Mouse (Mus musculus) limb, embryonic 11.5 days (tissue): ENCODE measurements around the gene Vars2. TPM values are rescaled to one million over a fixed set of nuclear protein-coding genes. Genes with fewer than 3 reads are reported as not detected.

Experiments
- ATAC-seq: fragments of 200-750 bp; cut with Nextera tagmentation; 2 replicates; pipeline ENCODE4 v1.8.0; 2017; ENCODE audit warnings: low read depth; ENCODE audit not compliant: insufficient number of reproducible peaks, low FRiP score, low TSS enrichment
- DNase-seq: peaks from one replicate; pipeline ENCODE4 v3.0.0-alpha.2; 2015; ENCODE audit warnings: low spot score
- H3K27ac ChIP-seq: fragments of 300-500 bp; sonication (generic); replicated peaks from 2 replicates; pipeline ENCODE4 v1.5.1; 2014; ENCODE audit warnings: low read depth, mild to moderate bottlenecking, low read length
- H3K27me3 ChIP-seq: fragments of 300-500 bp; sonication (generic); 2 replicates; pipeline ENCODE4 v1.6.1; 2014; ENCODE audit warnings: mild to moderate bottlenecking, low read length, mixed read lengths; ENCODE audit not compliant: control insufficient read depth, insufficient read depth
- H3K36me3 ChIP-seq: fragments of 300-500 bp; sonication (generic); 2 replicates; pipeline ENCODE4 v1.6.1; 2014; ENCODE audit warnings: mild to moderate bottlenecking, low read length, moderate library complexity, mixed read lengths; ENCODE audit not compliant: control insufficient read depth, insufficient read depth
- H3K4me1 ChIP-seq: fragments of 300-500 bp; sonication (generic); 2 replicates; pipeline ENCODE4 v1.6.1; 2014; ENCODE audit warnings: low read length, mixed read lengths; ENCODE audit not compliant: control insufficient read depth, insufficient read depth
- H3K4me2 ChIP-seq: fragments of 300-500 bp; sonication (generic); 2 replicates; pipeline ENCODE4 v1.6.1; 2014; ENCODE audit warnings: low read depth, mild to moderate bottlenecking, moderate library complexity; ENCODE audit not compliant: severe bottlenecking
- H3K4me3 ChIP-seq: fragments of 300-500 bp; sonication (generic); 2 replicates; pipeline ENCODE4 v1.5.1; 2014; ENCODE audit warnings: low read depth, low read length
- H3K9ac ChIP-seq: fragments of 300-500 bp; sonication (generic); 2 replicates; pipeline ENCODE4 v1.6.1; 2014; ENCODE audit warnings: mild to moderate bottlenecking, low read length
- H3K9me3 ChIP-seq: fragments of 300-500 bp; sonication (generic); 2 replicates; pipeline ENCODE4 v1.6.1; 2016; ENCODE audit warnings: low read length; ENCODE audit not compliant: control insufficient read depth
- WGBS: fragments of 180-500 bp; shearing (Covaris S2); extraction: QIAGEN DNeasy Blood & Tissue Kit; methylation state at CpG from one replicate; pipeline ENCODE4 v1.1.7; 2014; 5-methylcytosine and 5-hydroxymethylcytosine counted together
- polyA plus RNA-seq: library from polyadenylated mRNA; unstranded; fragments of >200 nt; fragmentation: Nextera tagmentation; extraction: Ambion mirVana; gene quantifications from 2 replicates; pipeline ENCODE4 v1.2.1, GENCODE M21; 2014

Gene Vars2
- polyA plus RNA-seq, 1 experiment from 2014 or later, result 17.6 TPM

DNA sequence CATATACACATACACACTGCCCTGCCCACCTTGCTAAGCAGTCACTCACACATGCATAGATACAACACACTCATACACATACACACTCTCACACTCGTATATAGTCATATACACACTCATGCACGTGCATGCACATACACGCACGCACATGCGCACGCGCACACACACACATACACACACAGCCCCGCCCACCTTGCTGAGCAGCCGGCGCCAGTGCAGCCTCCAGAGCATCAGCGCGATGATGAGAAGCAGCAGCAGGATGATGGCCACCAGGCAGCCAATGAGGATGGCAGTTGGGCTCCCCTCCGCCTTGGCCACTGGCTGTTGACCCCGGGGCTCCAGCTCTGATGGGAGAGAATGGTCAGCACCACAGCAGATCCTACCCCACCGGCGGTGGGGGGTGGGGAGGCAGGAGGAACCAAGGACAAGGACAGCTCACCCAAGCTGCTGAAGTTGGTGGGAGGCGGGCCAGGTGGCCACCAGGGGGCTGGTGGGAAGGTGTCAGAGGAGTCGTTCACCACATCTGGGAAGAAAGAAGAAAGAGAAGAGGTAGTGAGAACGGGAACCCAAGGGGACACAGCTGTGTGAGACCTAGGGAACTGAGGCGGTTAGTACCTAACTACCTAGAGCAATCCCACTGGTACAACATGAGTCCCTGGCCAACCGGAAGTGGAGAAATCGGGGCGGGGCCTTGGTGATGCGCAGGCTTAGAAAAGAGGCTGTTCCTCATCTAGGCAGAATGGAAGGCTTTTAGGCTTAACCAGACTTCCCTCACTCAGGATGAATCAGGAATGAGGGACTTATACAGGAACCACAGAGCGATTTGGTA, 21.2 kb upstream of the Vars2 start:
- ATAC-seq (no peak), DNase-seq (no peak)
- 82% methylated on average over 25 of the region's 25 CpGs for WGBS
- H3K9ac ChIP-seq, result no peak overlapping the region
- no peaks in the 10 kb centered on the region for H3K4me1 ChIP-seq
- H3K9me3 ChIP-seq, result no peaks in the 10 kb centered on the region
- H3K27ac ChIP-seq, result no peak overlapping the region
- H3K4me3 ChIP-seq, result no peak overlapping the region
- no peak overlapping the region for H3K4me2 ChIP-seq
- no peaks in the 10 kb centered on the region for H3K27me3 ChIP-seq
- peaks cover 9% of the 10 kb centered on the region for H3K36me3 ChIP-seq

GRCm38 (mm10) chr17:35685061-35685460, 17.7 kb upstream of the Vars2 start:
- DNase-seq (no peak), ATAC-seq (no peak)
- no peak overlapping the region for H3K9ac ChIP-seq
- no peaks in the 10 kb centered on the region for H3K4me1 ChIP-seq
- H3K27ac ChIP-seq, result no peak overlapping the region
- H3K4me3 ChIP-seq, result no peak overlapping the region
- no peaks in the 10 kb centered on the region for H3K9me3 ChIP-seq
- 68% methylated on average over 9 of the region's 9 CpGs for WGBS
- H3K36me3 ChIP-seq, result peaks cover 8% of the 10 kb centered on the region
- no peak overlapping the region for H3K4me2 ChIP-seq
- H3K27me3 ChIP-seq, result no peaks in the 10 kb centered on the region

DNA sequence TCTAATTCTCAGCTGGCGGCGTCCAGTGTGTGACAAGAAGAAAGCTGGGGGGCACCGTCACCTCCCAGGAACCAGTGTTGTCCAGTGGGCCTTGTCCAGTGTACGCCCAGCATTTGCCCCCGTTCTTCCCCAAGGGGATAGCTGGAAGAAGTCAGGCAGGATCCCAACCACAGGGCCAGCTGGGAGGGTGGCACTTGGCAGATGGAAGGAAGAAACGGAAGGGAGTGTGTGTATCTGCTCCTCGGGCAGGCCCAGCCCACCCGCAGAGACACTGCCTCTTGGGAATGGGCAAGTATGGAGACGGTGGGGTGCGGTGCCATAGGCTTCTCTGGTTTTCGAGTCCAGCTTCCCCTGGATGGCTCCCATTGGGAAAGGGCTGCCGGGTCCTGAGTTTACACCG, 14.6 kb upstream of the Vars2 start:
- Histone ChIP-seq H3K4me2 (no peak overlapping the region), H3K27ac (no peak overlapping the region), H3K9me3 (no peaks in the 10 kb centered on the region), H3K4me3 (no peak overlapping the region), H3K9ac (no peak overlapping the region), H3K36me3 (peaks cover 5% of the 10 kb centered on the region), H3K4me1 (no peaks in the 10 kb centered on the region), H3K27me3 (no peaks in the 10 kb centered on the region)
- DNase-seq, result no peak
- WGBS, result 87% methylated on average over 13 of the region's 13 CpGs
- ATAC-seq, result no peak

GRCm38 (mm10) chr17:35680591-35680990, 13.2 kb upstream of the Vars2 start:
- no peaks in the 10 kb centered on the region for H3K4me1 ChIP-seq
- H3K9me3 ChIP-seq, result no peaks in the 10 kb centered on the region
- H3K27ac ChIP-seq, result no peak overlapping the region
- no peak overlapping the region for H3K4me3 ChIP-seq
- WGBS, result 54% methylated on average over 6 of the region's 6 CpGs
- H3K4me2 ChIP-seq, result no peak overlapping the region
- H3K36me3 ChIP-seq, result peaks cover 5% of the 10 kb centered on the region; the same call in 1 of the 2 replicates
- H3K9ac ChIP-seq, result no peak overlapping the region
- DNase-seq, result no peak
- no peaks in the 10 kb centered on the region for H3K27me3 ChIP-seq
- no peak for ATAC-seq

DNA sequence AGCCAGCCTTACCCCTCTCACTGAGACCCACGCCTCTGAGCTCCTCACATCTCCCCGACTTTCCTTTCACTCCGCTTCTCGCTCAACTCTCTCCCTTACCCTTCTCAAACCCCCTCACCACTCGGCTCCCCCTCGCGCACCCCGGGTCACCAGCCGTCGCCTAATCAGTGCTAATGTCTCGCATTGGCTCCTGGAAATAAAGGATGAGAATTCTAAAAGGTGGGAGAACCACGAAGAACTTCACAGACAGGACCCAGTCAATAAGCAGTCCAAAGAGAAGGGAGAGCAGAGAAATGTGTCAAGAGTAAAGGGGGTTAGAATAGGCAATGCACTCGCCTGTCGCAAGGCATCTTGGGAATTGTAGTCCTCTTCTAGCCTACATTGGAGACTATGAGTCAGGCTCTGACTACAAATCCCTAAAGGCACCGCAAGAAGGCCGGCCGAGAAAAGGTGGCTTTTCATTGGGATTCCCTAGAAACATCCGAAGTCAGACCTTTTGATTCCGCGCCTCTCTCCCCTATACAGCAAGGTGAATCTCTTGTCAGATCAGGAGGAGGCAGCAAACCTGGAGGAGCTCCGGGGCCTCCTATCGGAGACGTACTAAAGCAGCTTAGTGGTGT, 6.1 kb upstream of the Vars2 start, which contains the start of gene Gtf2h4:
TSS of gene Gtf2h4 (minus strand) at position 324 of the 620 bp plus-strand sequence.
- Histone ChIP-seq H3K9me3 (no peaks in the 10 kb centered on the region), H3K27ac (no peak within 1 kb of the TSS), H3K4me1 (peaks cover 2% of the 10 kb centered on the region; the same call in 1 of the 2 replicates), H3K4me2 (peak within 1 kb of the TSS; percentile 44), H3K9ac (peak within 1 kb of the TSS; percentile 74), H3K27me3 (no peaks in the 10 kb centered on the region), H3K36me3 (peaks cover 4% of the 10 kb centered on the region; the same call in 1 of the 2 replicates), H3K4me3 (peak within 1 kb of the TSS; percentile 51)
- peak; percentile 88 for DNase-seq
- ATAC-seq, result peak; percentile 89
- WGBS, result 4% methylated on average over 23 of the region's 23 CpGs

GRCm38 (mm10) chr17:35672527-35672926, 5.1 kb upstream of the Vars2 start:
- Histone ChIP-seq H3K27me3 (no peaks in the 10 kb centered on the region), H3K27ac (no peak overlapping the region), H3K4me2 (peak overlapping the region; percentile 44), H3K9me3 (no peaks in the 10 kb centered on the region), H3K4me3 (no peak overlapping the region), H3K9ac (no peak overlapping the region), H3K4me1 (peaks cover 2% of the 10 kb centered on the region; the same call in 1 of the 2 replicates), H3K36me3 (peaks cover 4% of the 10 kb centered on the region; the same call in 1 of the 2 replicates)
- 90% methylated on average over 6 of the region's 6 CpGs for WGBS
- DNase-seq (no peak), ATAC-seq (no peak)

DNA sequence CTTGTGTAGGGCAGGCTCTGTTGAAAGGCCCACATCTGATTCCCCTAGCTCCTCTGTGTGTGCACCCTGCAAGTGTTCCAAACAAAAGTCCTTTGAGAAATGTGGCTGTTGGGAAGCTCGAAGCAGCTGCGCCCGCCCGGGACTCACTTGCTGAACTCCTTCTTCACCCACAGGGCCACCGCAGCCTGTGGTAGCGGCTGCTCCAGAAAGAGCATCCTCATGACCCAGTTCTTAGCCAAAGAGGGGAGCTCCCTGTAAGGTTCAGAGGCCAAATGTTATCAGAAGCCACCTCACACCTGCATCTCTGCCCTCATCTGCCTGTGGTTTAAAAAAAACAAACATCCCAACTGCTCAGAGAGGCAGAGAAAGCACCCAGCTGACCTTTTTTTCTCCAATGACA, 4.5 kb upstream of the Vars2 start:
- H3K9ac ChIP-seq, result no peak overlapping the region
- 84% methylated on average over 6 of the region's 6 CpGs for WGBS
- no peak overlapping the region for H3K4me3 ChIP-seq
- DNase-seq, result no peak
- ATAC-seq, result no peak
- H3K27me3 ChIP-seq, result no peaks in the 10 kb centered on the region
- H3K4me1 ChIP-seq, result peaks cover 4% of the 10 kb centered on the region
- H3K36me3 ChIP-seq, result peaks cover 4% of the 10 kb centered on the region; the same call in 1 of the 2 replicates
- no peak overlapping the region for H3K27ac ChIP-seq
- no peak overlapping the region for H3K4me2 ChIP-seq
- no peaks in the 10 kb centered on the region for H3K9me3 ChIP-seq

DNA sequence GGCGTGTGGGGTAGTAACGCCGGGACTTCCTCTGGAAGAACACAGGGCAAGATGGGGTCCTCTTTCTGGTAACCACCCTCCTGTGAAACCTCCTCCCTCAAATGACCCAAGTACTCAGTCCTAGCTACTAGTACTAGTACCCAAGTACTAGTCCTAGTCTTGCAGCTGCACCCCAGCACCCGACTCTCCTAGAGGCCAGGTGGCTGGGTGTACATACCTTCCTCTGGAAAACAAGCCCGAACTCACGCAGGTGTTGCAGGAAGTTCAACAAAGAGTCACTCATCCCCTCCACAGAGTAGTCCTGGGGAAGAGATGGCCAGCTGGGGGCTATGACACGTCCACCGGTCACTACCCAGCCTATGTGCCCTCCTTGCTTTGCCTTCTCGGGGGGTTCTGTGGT, 2.3 kb upstream of the Vars2 start:
- Histone ChIP-seq H3K9me3 (no peaks in the 10 kb centered on the region), H3K9ac (no peak overlapping the region), H3K36me3 (peaks cover 5% of the 10 kb centered on the region; the same call in 1 of the 2 replicates), H3K27ac (no peak overlapping the region), H3K4me1 (peaks cover 8% of the 10 kb centered on the region), H3K4me2 (no peak overlapping the region), H3K27me3 (no peaks in the 10 kb centered on the region), H3K4me3 (no peak overlapping the region)
- ATAC-seq (no peak), DNase-seq (no peak)
- WGBS, result 94% methylated on average over 9 of the region's 9 CpGs
